Comparison of ENCODE assay signal across 8 mouse cellular contexts in genomic region chr2:152736748-152737147, GRCm38 (mm10). TPM values are rescaled to one million over a fixed set of nuclear protein-coding genes. Genes with fewer than 3 reads are reported as not detected.
DNase-seq lines count a peak whose midpoint lies in the region; ATAC-seq and TF ChIP-seq lines count a peak whose summit lies in the region.

No protein-coding gene starts in this region.

- peak; percentile 40 to 44 for DNase-seq in cerebellum, adult 2 months
- no peak for DNase-seq in cerebellum, adult 11 months
- peak; percentile 43 to 56 for DNase-seq in cerebellum, postnatal 14 days
- DNase-seq in limb, embryonic 14.5 days (ENCODE audit: low spot score), result peak; percentile 16
- DNase-seq in thymus, postnatal 36 days, result no peak

- no peak for TF ChIP-seq POLR2A in cerebellum, adult 2 months (IDR thresholded peaks at IDR 0.05; ENCODE audit: borderline replicate concordance, insufficient read depth, low read length)
- TF ChIP-seq POLR2A in limb, embryonic 14.5 days (IDR thresholded peaks at IDR 0.05; ENCODE audit: borderline replicate concordance, extremely low read depth, insufficient read depth, insufficient read length), result no peak

- H3ac ChIP-seq in C2C12 (ENCODE audit: control insufficient read depth, insufficient read length, low read depth), result peak overlapping the region; percentile 92

- H3K79me2 ChIP-seq in C2C12 (ENCODE audit: control insufficient read depth, insufficient read depth), result peaks cover 45% of the 10 kb centered on the region

- H3K4me2 ChIP-seq in heart, embryonic 16.5 days (ENCODE audit: low read depth, low read length), result peak overlapping the region; percentile 83
- H3K4me2 ChIP-seq in limb, embryonic 14.5 days (replicated peaks; ENCODE audit: low read depth, low read length, severe bottlenecking), result peak overlapping the region; percentile 91
- H3K4me2 ChIP-seq in neural tube, embryonic 15.5 days, result peak overlapping the region; percentile 90

- no peaks in the 10 kb centered on the region for H3K9me3 ChIP-seq in heart, embryonic 16.5 days (replicated peaks; ENCODE audit: control insufficient read depth, low read length)
- no peaks in the 10 kb centered on the region for H3K9me3 ChIP-seq in limb, embryonic 14.5 days (ENCODE audit: control insufficient read depth, low read length)
- no peaks in the 10 kb centered on the region for H3K9me3 ChIP-seq in neural tube, embryonic 15.5 days (replicated peaks)

- TF ChIP-seq CTCF in cerebellum, adult 2 months (IDR thresholded peaks at IDR 0.05; ENCODE audit: borderline replicate concordance, insufficient read depth, low read depth, low read length), result no peak
- no peak for TF ChIP-seq CTCF in C2C12 (IDR thresholded peaks at IDR 0.05; ENCODE audit: control insufficient read depth, insufficient read depth, insufficient read length)

- H3K79me3 ChIP-seq in C2C12 (ENCODE audit: low read depth), result peaks cover 28% of the 10 kb centered on the region

- no peak for ATAC-seq in heart, embryonic 16.5 days (replicated peaks; ENCODE audit: extremely low read depth, insufficient read depth, low FRiP score)
- ATAC-seq in limb, embryonic 14.5 days (ENCODE audit: low FRiP score, low read depth), result no peak
- ATAC-seq in neural tube, embryonic 15.5 days (ENCODE audit: low FRiP score), result no peak

- H3K27ac ChIP-seq in cerebellum, adult 2 months (ENCODE audit: insufficient read depth, low read length), result no peak overlapping the region
- peak overlapping the region; percentile 86 for H3K27ac ChIP-seq in heart, embryonic 16.5 days (ENCODE audit: low read length)
- H3K27ac ChIP-seq in limb, embryonic 14.5 days (replicated peaks; ENCODE audit: low read depth, low read length), result peak overlapping the region; percentile 93
- peak overlapping the region; percentile 81 for H3K27ac ChIP-seq in neural tube, embryonic 15.5 days (replicated peaks)

- WGBS in cerebellum, adult 2 months, result 2% methylated on average over 22 of the region's 22 CpGs
- under 1% methylated on average over 22 of the region's 22 CpGs for WGBS in heart, embryonic 16.5 days
- 0% methylated on average over 22 of the region's 22 CpGs for WGBS in limb, embryonic 14.5 days
- under 1% methylated on average over 22 of the region's 22 CpGs for WGBS in neural tube, embryonic 15.5 days

- peak overlapping the region; percentile 86 for H3K9ac ChIP-seq in heart, embryonic 16.5 days (ENCODE audit: low read length)
- H3K9ac ChIP-seq in limb, embryonic 14.5 days (ENCODE audit: low read depth, low read length, severe bottlenecking), result peak overlapping the region; percentile 92
- H3K9ac ChIP-seq in neural tube, embryonic 15.5 days (replicated peaks), result peak overlapping the region; percentile 63

- no peaks in the 10 kb centered on the region for H3K27me3 ChIP-seq in cerebellum, adult 2 months (ENCODE audit: control insufficient read depth, insufficient read depth, low read length)
- no peaks in the 10 kb centered on the region for H3K27me3 ChIP-seq in C2C12 (ENCODE audit: control insufficient read depth, insufficient read depth, insufficient read length)
- H3K27me3 ChIP-seq in heart, embryonic 16.5 days (ENCODE audit: control insufficient read depth, insufficient read depth, low read length), result no peaks in the 10 kb centered on the region
- no peaks in the 10 kb centered on the region for H3K27me3 ChIP-seq in limb, embryonic 14.5 days (ENCODE audit: control insufficient read depth, insufficient read depth, low read length)
- H3K27me3 ChIP-seq in neural tube, embryonic 15.5 days (replicated peaks), result 0 out of 2 replicates have a peak, but pooled peaks cover 3% of the 10 kb centered on the region

- peak overlapping the region; percentile 76 for H3K4me3 ChIP-seq in cerebellum, adult 2 months (replicated peaks; ENCODE audit: insufficient read depth, low read depth, low read length)
- H3K4me3 ChIP-seq in C2C12 (ENCODE audit: insufficient read depth, poor library complexity, severe bottlenecking), result peak overlapping the region; percentile 93
- peak overlapping the region; percentile 70 for H3K4me3 ChIP-seq in heart, embryonic 16.5 days (ENCODE audit: low read length)
- H3K4me3 ChIP-seq in limb, embryonic 14.5 days (replicated peaks; ENCODE audit: low read length), result peak overlapping the region; percentile 88
- peak overlapping the region; percentile 53 for H3K4me3 ChIP-seq in neural tube, embryonic 15.5 days (replicated peaks)

- peaks cover 17% of the 10 kb centered on the region for H3K36me3 ChIP-seq in C2C12 (ENCODE audit: control insufficient read depth, insufficient read depth)
- H3K36me3 ChIP-seq in heart, embryonic 16.5 days (ENCODE audit: control insufficient read depth, insufficient read depth), result no peaks in the 10 kb centered on the region
- peaks cover 11% of the 10 kb centered on the region; the same call in 1 of the 2 replicates for H3K36me3 ChIP-seq in limb, embryonic 14.5 days (ENCODE audit: control insufficient read depth, insufficient read depth, low read length)
- H3K36me3 ChIP-seq in neural tube, embryonic 15.5 days, result no peaks in the 10 kb centered on the region

- H3K4me1 ChIP-seq in cerebellum, adult 2 months (ENCODE audit: control insufficient read depth, insufficient read depth, low read length), result peaks cover 16% of the 10 kb centered on the region; the same call in 1 of the 2 replicates
- peaks cover 31% of the 10 kb centered on the region for H3K4me1 ChIP-seq in heart, embryonic 16.5 days (ENCODE audit: control insufficient read depth, insufficient read depth, low read length)
- H3K4me1 ChIP-seq in limb, embryonic 14.5 days (ENCODE audit: control insufficient read depth, insufficient read depth, low read length), result peaks cover 33% of the 10 kb centered on the region
- H3K4me1 ChIP-seq in neural tube, embryonic 15.5 days, result peaks cover 52% of the 10 kb centered on the region

TF ChIP-seq in C2C12, 6 proteins besides CTCF, POLR2A, EP300 and RAD21:
- TF ChIP-seq FOSL1 (IDR thresholded peaks at IDR 0.05; ENCODE audit: insufficient read depth, low read length, poor library complexity, severe bottlenecking), result no peak
- TF ChIP-seq MYOG (IDR thresholded peaks at IDR 0.05; ENCODE audit: control insufficient read depth, extremely low read depth, insufficient read length), result no peak
- TF ChIP-seq USF1 (IDR thresholded peaks at IDR 0.05; ENCODE audit: low read depth), result no peak
- TF ChIP-seq MYOD1 (IDR thresholded peaks at IDR 0.05; ENCODE audit: control insufficient read depth, insufficient read length, low read depth), result no peak
- no peak for TF ChIP-seq MAX (IDR thresholded peaks at IDR 0.05)
- no peak for TF ChIP-seq CEBPB (IDR thresholded peaks at IDR 0.05; ENCODE audit: low read depth)
TF ChIP-seq in C2C12: peak in this region for 0.

RNA-seq across cellular contexts. Expression of gene Id1, which starts 0.7 kb away (rescaled TPM):
- polyA plus RNA-seq in cerebellum, adult 2 months (2012; rRNA removed), result 63.8 and 68.7 TPM in 2 replicates
- polyA plus RNA-seq in C2C12 (2012; fragmentation: generic; extraction: Trizol), result 503 TPM
- polyA plus RNA-seq in heart, embryonic 16.5 days (2015; fragmentation: Nextera tagmentation; extraction: Ambion mirVana), result 56.3 and 64.5 TPM in 2 replicates
- 444 and 565 TPM in 2 replicates for polyA plus RNA-seq in limb, embryonic 14.5 days (2012; rRNA removed)
- 184 and 198 TPM in 2 replicates for polyA plus RNA-seq in limb, embryonic 14.5 days (2014; fragmentation: Nextera tagmentation; extraction: Ambion mirVana)
- polyA plus RNA-seq in neural tube, embryonic 15.5 days (2015; fragmentation: Nextera tagmentation; extraction: Ambion mirVana), result 57.5 and 59.1 TPM in 2 replicates

RNA-seq across cellular contexts. Expression of gene Cox4i2, which starts 17.2 kb away (rescaled TPM):
- 9.2 and 9.7 TPM in 2 replicates for polyA plus RNA-seq in cerebellum, adult 2 months (2012; rRNA removed)
- polyA plus RNA-seq in C2C12 (2012; fragmentation: generic; extraction: Trizol), result 0.39 TPM
- polyA plus RNA-seq in heart, embryonic 16.5 days (2015; fragmentation: Nextera tagmentation; extraction: Ambion mirVana), result 26.7 and 30.9 TPM in 2 replicates
- polyA plus RNA-seq in limb, embryonic 14.5 days (2012; rRNA removed), result 21.7 and 23.7 TPM in 2 replicates
- 33.6 and 34.7 TPM in 2 replicates for polyA plus RNA-seq in limb, embryonic 14.5 days (2014; fragmentation: Nextera tagmentation; extraction: Ambion mirVana)
- polyA plus RNA-seq in neural tube, embryonic 15.5 days (2015; fragmentation: Nextera tagmentation; extraction: Ambion mirVana), result 4.8 and 7.6 TPM in 2 replicates

RNA-seq across cellular contexts. Expression of gene Mcts2, which starts 49.9 kb away (rescaled TPM):
- polyA plus RNA-seq in cerebellum, adult 2 months (2012; rRNA removed), result 19.2 and 19.9 TPM in 2 replicates
- polyA plus RNA-seq in C2C12 (2012; fragmentation: generic; extraction: Trizol), result 24.7 TPM
- polyA plus RNA-seq in heart, embryonic 16.5 days (2015; fragmentation: Nextera tagmentation; extraction: Ambion mirVana), result 18.9 and 19.2 TPM in 2 replicates
- 11.8 and 18.6 TPM in 2 replicates for polyA plus RNA-seq in limb, embryonic 14.5 days (2012; rRNA removed)
- 26.8 and 27.2 TPM in 2 replicates for polyA plus RNA-seq in limb, embryonic 14.5 days (2014; fragmentation: Nextera tagmentation; extraction: Ambion mirVana)
- polyA plus RNA-seq in neural tube, embryonic 15.5 days (2015; fragmentation: Nextera tagmentation; extraction: Ambion mirVana), result 33.9 and 41.5 TPM in 2 replicates

Comparison
In these comparisons a context has a peak if more than half of its experiments do, and no peak if none do; other contexts are left out.
1. DNase-seq: peak in cerebellum, adult 2 months (2 of 2), cerebellum, postnatal 14 days (2 of 2) and limb, embryonic 14.5 days (single experiment); none in cerebellum, adult 11 months (single experiment) and thymus, postnatal 36 days (0 of 2).
2. Peak in every context shown above with its lines, with median percentiles within 50 percentile points of each other: H3K4me3 ChIP-seq, H3K4me2 ChIP-seq and H3K9ac ChIP-seq.